Mouse (Mus musculus) MEL (cell line): Measurements from ENCODE around the gene Bnc1. TPM values are rescaled to one million over a fixed set of nuclear protein-coding genes. Genes with fewer than 3 reads are reported as not detected.

Source experiments
- DNase-seq: peaks from one replicate; pipeline ENCODE4 v3.0.0; 2011; ENCODE audit warnings: low read depth, low spot score
- H3K27ac ChIP-seq: 2 replicates; pipeline ENCODE4 v1.5.1; 2012; ENCODE audit warnings: low read depth, mild to moderate bottlenecking, control low read depth, low read length, moderate library complexity; ENCODE audit not compliant: control insufficient read depth
- H3K27me3 ChIP-seq, 2 experiments: fragments of 150-350 bp in 1 of 2; sonication (generic) in 1 of 2; 2 replicates each; pipeline ENCODE4 v1.6.1; 2012; ENCODE audit warnings: low read length in 2 of 2, mild to moderate bottlenecking in 2 of 2, improper control_type of control experiment in 1 of 2, moderate library complexity in 1 of 2; ENCODE audit not compliant: insufficient read depth in 2 of 2, control insufficient read depth in 1 of 2
- H3K36me3 ChIP-seq, 2 experiments: 2 replicates each; pipeline ENCODE4 v1.6.1; 2012 to 2014; ENCODE audit warnings: low read length in 2 of 2, improper control_type of control experiment in 1 of 2, inconsistent platforms in 1 of 2, mild to moderate bottlenecking in 1 of 2; ENCODE audit not compliant: insufficient read depth in 2 of 2, control insufficient read depth in 1 of 2
- H3K4me1 ChIP-seq, 2 experiments: fragments of 150-350 bp in 1 of 2; sonication (generic) in 1 of 2; 2 replicates each; pipeline ENCODE4 v1.6.1; 2012; ENCODE audit warnings: low read length in 2 of 2, improper control_type of control experiment in 1 of 2, mild to moderate bottlenecking in 1 of 2; ENCODE audit not compliant: insufficient read depth in 2 of 2, control insufficient read depth in 1 of 2
- H3K4me3 ChIP-seq, 2 experiments: fragments of 150-350 bp in 1 of 2; sonication (generic) in 1 of 2; 2 replicates each; pipeline ENCODE4 v1.5.1; 2012; ENCODE audit warnings: low read depth in 2 of 2, low read length in 2 of 2, mild to moderate bottlenecking in 2 of 2, moderate library complexity in 2 of 2, control low read depth in 1 of 2, improper control_type of control experiment in 1 of 2; ENCODE audit not compliant: control insufficient read depth in 1 of 2, insufficient read depth in 1 of 2
- H3K79me2 ChIP-seq: 2 replicates; pipeline ENCODE4 v1.6.1; 2012; ENCODE audit warnings: mild to moderate bottlenecking, low read length, moderate library complexity; ENCODE audit not compliant: control insufficient read depth, poor library complexity, insufficient read depth
- H3K9ac ChIP-seq: 2 replicates; pipeline ENCODE4 v1.6.1; 2012; ENCODE audit warnings: low read depth, mild to moderate bottlenecking, control low read depth, low read length, moderate library complexity; ENCODE audit not compliant: control insufficient read depth, poor library complexity, severe bottlenecking
- H3K9me3 ChIP-seq: fragments of 150-350 bp; sonication (generic); replicated peaks from 2 replicates; pipeline ENCODE4 v1.6.1; 2012; ENCODE audit warnings: mild to moderate bottlenecking, low read length, improper control_type of control experiment, moderate library complexity; ENCODE audit not compliant: insufficient read depth
- CHD2 ChIP-seq: IDR thresholded peaks from 2 replicates; pipeline ENCODE4 v1.6.1; 2011; ENCODE audit warnings: low read length, improper control_type of control experiment
- GATA1 ChIP-seq: IDR thresholded peaks from 2 replicates; pipeline ENCODE4 v1.6.1; 2011; ENCODE audit warnings: low read depth, low read length, improper control_type of control experiment
- HCFC1 ChIP-seq: IDR thresholded peaks from 2 replicates; pipeline ENCODE4 v1.6.1; 2012; ENCODE audit warnings: low read depth, mild to moderate bottlenecking, inconsistent platforms, low read length, improper control_type of control experiment, moderate library complexity
- JUND ChIP-seq: IDR thresholded peaks from 2 replicates; pipeline ENCODE4 v1.6.1; 2011; ENCODE audit warnings: low read depth, mild to moderate bottlenecking, improper control_type of control experiment, low read length
- KAT2A ChIP-seq: conservative IDR thresholded peaks from 2 replicates; pipeline ENCODE4 v1.6.1; 2012; ENCODE audit warnings: low read depth, low read length, improper control_type of control experiment, inconsistent platforms
- MAX ChIP-seq: IDR thresholded peaks from 2 replicates; pipeline ENCODE4 v1.6.1; 2011; ENCODE audit warnings: low read length, improper control_type of control experiment
- MXI1 ChIP-seq: IDR thresholded peaks from 2 replicates; pipeline ENCODE4 v1.6.1; 2011; ENCODE audit warnings: mild to moderate bottlenecking, low read depth, low read length, improper control_type of control experiment
- NELFE ChIP-seq: IDR thresholded peaks from 2 replicates; pipeline ENCODE4 v1.6.1; 2011; ENCODE audit warnings: low read depth, low read length, improper control_type of control experiment
- POLR2AphosphoS2 ChIP-seq: IDR thresholded peaks from 2 replicates; pipeline ENCODE4 v1.6.1; 2011; ENCODE audit warnings: low read length, improper control_type of control experiment
- POLR2AphosphoS5 ChIP-seq: IDR thresholded peaks from 2 replicates; pipeline ENCODE4 v1.6.1; 2012; ENCODE audit warnings: low read depth, borderline replicate concordance, mild to moderate bottlenecking, inconsistent platforms, low read length, moderate library complexity, mixed read lengths
- RAD21 ChIP-seq: IDR thresholded peaks from 2 replicates; pipeline ENCODE4 v1.6.1; 2011; ENCODE audit warnings: mild to moderate bottlenecking, low read depth, low read length, improper control_type of control experiment
- SMC3 ChIP-seq: IDR thresholded peaks from 2 replicates; pipeline ENCODE4 v1.6.1; 2011; ENCODE audit warnings: low read depth, low read length, improper control_type of control experiment
- TCF12 ChIP-seq: IDR thresholded peaks from 2 replicates; pipeline ENCODE4 v1.6.1; 2014; ENCODE audit warnings: low read depth, mild to moderate bottlenecking, inconsistent platforms, low read length, improper control_type of control experiment, moderate library complexity
- USF2 ChIP-seq, 2 experiments: IDR thresholded peaks; 2 replicates each; pipeline ENCODE4 v1.6.1; 2011 to 2012; ENCODE audit warnings: improper control_type of control experiment in 2 of 2, low read length in 2 of 2, borderline replicate concordance in 1 of 2, inconsistent platforms in 1 of 2, low read depth in 1 of 2, mild to moderate bottlenecking in 1 of 2; ENCODE audit not compliant: insufficient read depth in 1 of 2
- ZMIZ1 ChIP-seq: IDR thresholded peaks from 2 replicates; pipeline ENCODE4 v1.6.1; 2012; ENCODE audit warnings: low read depth, mild to moderate bottlenecking, inconsistent platforms, low read length, improper control_type of control experiment, moderate library complexity
- polyA plus RNA-seq, 2 experiments: library from polyadenylated mRNA; stranded (reverse) in 1 of 2; unstranded in 1 of 2; fragments of >175 nt in 1 of 2; fragments of >200 nt in 1 of 2; gene quantifications; 2 replicates each; pipeline versions ENCODE4 v1.2.1 to v1.2.4; 2012; ENCODE audit warnings: low replicate concordance in 2 of 2, low read depth in 1 of 2; ENCODE audit not compliant: insufficient read length in 2 of 2, insufficient read depth in 1 of 2, missing spikeins in 1 of 2
- total RNA-seq: library from RNA; depleted of rRNA; stranded (reverse); fragments of 300-350 nt; gene quantifications from 2 replicates; pipeline ENCODE4 v1.2.3, GENCODE M21; 2012; rRNA removed

The Bnc1 gene
- not detected in 2 replicates for total RNA-seq
- not detected for polyA plus RNA-seq

GRCm38 (mm10) chr7:81992131-81993061 is at the start of gene Bnc1:
Gene Bnc1, minus strand, starts transcription at chr7:81992292.
- DNase-seq: no peak
- TF ChIP-seq RAD21 (no peak), HCFC1 (no peak), CHD2 (no peak), POLR2AphosphoS5 (no peak), NELFE (no peak), SMC3 (no peak), POLR2AphosphoS2 (no peak), MAX (no peak), MXI1 (no peak), USF2 (IDR thresholded peaks at IDR 0.05; ENCODE audit: borderline replicate concordance in 1 of 2, insufficient read depth in 1 of 2, low read depth in 1 of 2, low read length in 2 of 2) (no peak)
- TF ChIP-seq, all 39 proteins: peak for 0
- H3K79me2 ChIP-seq: no peaks in the 10 kb centered on the region
- no peaks in the 10 kb centered on the region for H3K9me3 ChIP-seq
- H3K36me3 ChIP-seq: no peaks in the 10 kb centered on the region
- H3K27ac ChIP-seq: no peak within 1 kb of the TSS
- no peaks in the 10 kb centered on the region for H3K4me1 ChIP-seq
- no peak within 1 kb of the TSS for H3K9ac ChIP-seq
- no peaks in the 10 kb centered on the region; a peak in 1 of 4 replicates for H3K27me3 ChIP-seq
- no peak within 1 kb of the TSS for H3K4me3 ChIP-seq

- Histone ChIP-seq H3K27ac (no peak overlapping the region), H3K4me3 (no peak overlapping the region), H3K27me3 (no peaks in the 10 kb centered on the region), H3K4me1 (no peaks in the 10 kb centered on the region), H3K79me2 (no peaks in the 10 kb centered on the region), H3K9ac (no peak overlapping the region), H3K36me3 (no peaks in the 10 kb centered on the region), H3K9me3 (no peaks in the 10 kb centered on the region)
- DNase-seq: no peak
- TF ChIP-seq ZMIZ1 (no peak), JUND (no peak), KAT2A (no peak), GATA1 (no peak), POLR2AphosphoS5 (no peak), TCF12 (no peak)
Measured at GRCm38 (mm10) chr7:82033347-82033746, 41.3 kb upstream of the Bnc1 start.
